Comparison of ENCODE assay signal across 17 mouse cellular contexts in genomic region chr8:94295687-94296086, GRCm38 (mm10). TPM values are rescaled to one million over a fixed set of nuclear protein-coding genes. Genes with fewer than 3 reads are reported as not detected.
DNase-seq lines count a peak whose midpoint lies in the region; ATAC-seq and TF ChIP-seq lines count a peak whose summit lies in the region.
"Had no signal": no experiment of that assay in that cellular context is flagged by ENCODE, and none has a peak within 500 bp of the region (broad histone marks: within the 10 kb centered on the region; RNA-seq: fewer than 3 reads in every experiment).

No protein-coding gene starts in this region.

- no peak for DNase-seq in heart, embryonic 10.5 days (ENCODE audit: low spot score)
- no peak for DNase-seq in heart, postnatal 10 days
- DNase-seq in midbrain, embryonic 14.5 days, result no peak
- no peak for DNase-seq in stomach, postnatal 0 days (ENCODE audit: low spot score)
- no peak for DNase-seq in kidney, postnatal 14 days
- DNase-seq: adrenal gland, postnatal 14 days; cerebellum, postnatal 36 days; gastrocnemius, postnatal 25 days; kidney, adult 11 months; right cerebral cortex, adult 18-20 months had no signal

- no peak overlapping the region for H3K4me3 ChIP-seq in heart, embryonic 10.5 days
- no peak overlapping the region for H3K4me3 ChIP-seq in intestine, postnatal 0 days (ENCODE audit: low read depth, low read length)
- H3K4me3 ChIP-seq in intestine, embryonic 16.5 days (ENCODE audit: low read length), result no peak overlapping the region
- H3K4me3 ChIP-seq in midbrain, embryonic 16.5 days (ENCODE audit: low read depth, low read length), result no peak overlapping the region
- no peak overlapping the region for H3K4me3 ChIP-seq in midbrain, embryonic 14.5 days (replicated peaks; ENCODE audit: low read depth, low read length)
- H3K4me3 ChIP-seq in stomach, postnatal 0 days (ENCODE audit: low read depth, low read length), result no peak overlapping the region
- H3K4me3 ChIP-seq: limb, embryonic 15.5 days; midbrain, embryonic 12.5 days had no signal

- H3K27me3 ChIP-seq in heart, embryonic 10.5 days (ENCODE audit: insufficient read depth, poor library complexity, severe bottlenecking), result no peaks in the 10 kb centered on the region
- no peaks in the 10 kb centered on the region for H3K27me3 ChIP-seq in intestine, postnatal 0 days (replicated peaks; ENCODE audit: control insufficient read depth, insufficient read depth, low read length)
- no peaks in the 10 kb centered on the region for H3K27me3 ChIP-seq in intestine, embryonic 16.5 days (replicated peaks; ENCODE audit: control insufficient read depth, insufficient read depth, low read length)
- no peaks in the 10 kb centered on the region for H3K27me3 ChIP-seq in midbrain, embryonic 16.5 days (ENCODE audit: control insufficient read depth, insufficient read depth, low read depth, low read length)
- no peaks in the 10 kb centered on the region for H3K27me3 ChIP-seq in midbrain, embryonic 14.5 days (ENCODE audit: control insufficient read depth, insufficient read depth, low read length)
- no peaks in the 10 kb centered on the region for H3K27me3 ChIP-seq in stomach, postnatal 0 days (ENCODE audit: control insufficient read depth, insufficient read depth, low read length)
- H3K27me3 ChIP-seq: limb, embryonic 15.5 days; midbrain, embryonic 12.5 days had no signal

- H3K36me3 ChIP-seq in heart, embryonic 10.5 days, result peaks cover 5% of the 10 kb centered on the region
- peaks cover 5% of the 10 kb centered on the region; the same call in 1 of the 2 replicates for H3K36me3 ChIP-seq in intestine, postnatal 0 days (ENCODE audit: control insufficient read depth, insufficient read depth)
- 0 out of 2 replicates have a peak, but pooled peaks cover under 1% of the 10 kb centered on the region for H3K36me3 ChIP-seq in intestine, embryonic 16.5 days (ENCODE audit: control insufficient read depth, insufficient read depth, low read length)
- H3K36me3 ChIP-seq in midbrain, embryonic 16.5 days (ENCODE audit: control insufficient read depth, insufficient read depth, low read length), result peaks cover 15% of the 10 kb centered on the region; the same call in 1 of the 2 replicates
- H3K36me3 ChIP-seq in midbrain, embryonic 14.5 days (ENCODE audit: control insufficient read depth, insufficient read depth, low read length), result peaks cover 43% of the 10 kb centered on the region
- H3K36me3 ChIP-seq in stomach, postnatal 0 days (ENCODE audit: control insufficient read depth, insufficient read depth, low read length), result peaks cover 5% of the 10 kb centered on the region; the same call in 1 of the 2 replicates

- H3K4me1 ChIP-seq in heart, embryonic 10.5 days, result peaks cover 33% of the 10 kb centered on the region
- no peaks in the 10 kb centered on the region for H3K4me1 ChIP-seq in intestine, postnatal 0 days (replicated peaks; ENCODE audit: control insufficient read depth, insufficient read depth, low read length)
- peaks cover 8% of the 10 kb centered on the region; the same call in 1 of the 2 replicates for H3K4me1 ChIP-seq in intestine, embryonic 16.5 days (ENCODE audit: control insufficient read depth, insufficient read depth, low read length)
- no peaks in the 10 kb centered on the region; the same call in 1 of the 2 replicates for H3K4me1 ChIP-seq in midbrain, embryonic 16.5 days (ENCODE audit: control insufficient read depth, insufficient read depth, low read length)
- no peaks in the 10 kb centered on the region for H3K4me1 ChIP-seq in midbrain, embryonic 14.5 days (ENCODE audit: control insufficient read depth, insufficient read depth, low read length)
- H3K4me1 ChIP-seq in stomach, postnatal 0 days (replicated peaks; ENCODE audit: control insufficient read depth, insufficient read depth), result no peaks in the 10 kb centered on the region

- intact Hi-C loops in heart, postnatal 10 days (cut with DNase I), result no loop called here

- peak overlapping the region; percentile 42 for H3K27ac ChIP-seq in heart, embryonic 10.5 days
- peak overlapping the region; percentile 69; the same call in 1 of the 2 replicates for H3K27ac ChIP-seq in intestine, postnatal 0 days (ENCODE audit: low read depth, low read length)
- H3K27ac ChIP-seq in intestine, embryonic 16.5 days (ENCODE audit: low read length), result no peak overlapping the region
- H3K27ac ChIP-seq in midbrain, embryonic 16.5 days (ENCODE audit: low read length), result peak overlapping the region; percentile 50; the same call in 1 of the 2 replicates
- H3K27ac ChIP-seq in midbrain, embryonic 14.5 days (replicated peaks; ENCODE audit: low read depth, low read length), result no peak overlapping the region
- H3K27ac ChIP-seq in stomach, postnatal 0 days (replicated peaks), result no peak overlapping the region
- H3K27ac ChIP-seq: limb, embryonic 15.5 days; midbrain, embryonic 12.5 days had no signal

- TF ChIP-seq CTCF in intestine, postnatal 0 days (IDR thresholded peaks at IDR 0.05; ENCODE audit: low read depth), result no peak
- TF ChIP-seq CTCF in stomach, postnatal 0 days (IDR thresholded peaks at IDR 0.05; ENCODE audit: low read depth), result no peak

- TF ChIP-seq EP300 in stomach, postnatal 0 days (optimal IDR thresholded peaks at IDR 0.05), result no peak

- H3K4me2 ChIP-seq in intestine, postnatal 0 days (replicated peaks; ENCODE audit: low read depth), result no peak overlapping the region
- H3K4me2 ChIP-seq in intestine, embryonic 16.5 days (ENCODE audit: low read depth, low read length), result no peak overlapping the region
- no peak overlapping the region for H3K4me2 ChIP-seq in midbrain, embryonic 16.5 days (ENCODE audit: low read length)
- no peak overlapping the region for H3K4me2 ChIP-seq in midbrain, embryonic 14.5 days (ENCODE audit: low read length)
- H3K4me2 ChIP-seq in stomach, postnatal 0 days (replicated peaks; ENCODE audit: low read depth), result no peak overlapping the region
- H3K4me2 ChIP-seq: limb, embryonic 15.5 days; midbrain, embryonic 12.5 days had no signal

- WGBS in heart, embryonic 10.5 days, result 48% methylated on average over 6 of the region's 6 CpGs
- WGBS in intestine, postnatal 0 days, result 80% methylated on average over 6 of the region's 6 CpGs
- 73% methylated on average over 6 of the region's 6 CpGs for WGBS in intestine, embryonic 16.5 days
- 68% methylated on average over 6 of the region's 6 CpGs for WGBS in midbrain, embryonic 16.5 days
- 82% methylated on average over 6 of the region's 6 CpGs for WGBS in midbrain, embryonic 14.5 days
- WGBS in stomach, postnatal 0 days, result 73% methylated on average over 6 of the region's 6 CpGs

- no peak for ATAC-seq in intestine, postnatal 0 days
- no peak for ATAC-seq in intestine, embryonic 16.5 days
- no peak for ATAC-seq in midbrain, embryonic 16.5 days
- no peak for ATAC-seq in midbrain, embryonic 14.5 days (ENCODE audit: low FRiP score, low TSS enrichment)
- no peak for ATAC-seq in stomach, postnatal 0 days (ENCODE audit: low FRiP score, low TSS enrichment)
- ATAC-seq: forebrain, embryonic 16.5 days had no signal

- H3K9me3 ChIP-seq in heart, embryonic 10.5 days, result no peaks in the 10 kb centered on the region
- H3K9me3 ChIP-seq in intestine, postnatal 0 days (ENCODE audit: control insufficient read depth), result no peaks in the 10 kb centered on the region
- no peaks in the 10 kb centered on the region for H3K9me3 ChIP-seq in intestine, embryonic 16.5 days (ENCODE audit: control insufficient read depth, low read length)
- H3K9me3 ChIP-seq in midbrain, embryonic 16.5 days (replicated peaks; ENCODE audit: control insufficient read depth, low read length, poor library complexity, severe bottlenecking), result no peaks in the 10 kb centered on the region
- no peaks in the 10 kb centered on the region for H3K9me3 ChIP-seq in midbrain, embryonic 14.5 days (ENCODE audit: control insufficient read depth, low read length)
- H3K9me3 ChIP-seq in stomach, postnatal 0 days (ENCODE audit: control insufficient read depth, low read length), result no peaks in the 10 kb centered on the region
- H3K9me3 ChIP-seq: limb, embryonic 15.5 days; midbrain, embryonic 12.5 days had no signal

- H3K9ac ChIP-seq in intestine, postnatal 0 days (ENCODE audit: low read depth, low read length), result no peak overlapping the region
- no peak overlapping the region for H3K9ac ChIP-seq in intestine, embryonic 16.5 days (ENCODE audit: low read depth, low read length)
- no peak overlapping the region for H3K9ac ChIP-seq in midbrain, embryonic 16.5 days (ENCODE audit: low read depth, low read length)
- H3K9ac ChIP-seq in midbrain, embryonic 14.5 days (replicated peaks; ENCODE audit: low read length), result no peak overlapping the region
- no peak overlapping the region for H3K9ac ChIP-seq in stomach, postnatal 0 days (ENCODE audit: low read length)
- H3K9ac ChIP-seq: limb, embryonic 15.5 days; midbrain, embryonic 12.5 days had no signal

RNA-seq across cellular contexts. Expression of gene Slc12a3, which starts 33.3 kb away (rescaled TPM):
- polyA plus RNA-seq in heart, embryonic 10.5 days (2016; fragmentation: Nextera tagmentation; extraction: Ambion mirVana), result 0.06 TPM in 1 of 2 replicates, not detected in the other
- total RNA-seq in heart, postnatal 10 days (2021), result under 1 TPM in 1 of 2 experiments, not detected in 1; 0.38 TPM
- polyA plus RNA-seq in intestine, postnatal 0 days (2015; fragmentation: Nextera tagmentation; extraction: Ambion mirVana), result 0.16 TPM in 1 of 2 replicates, not detected in the other
- polyA plus RNA-seq in intestine, embryonic 16.5 days (2015; fragmentation: Nextera tagmentation; extraction: Ambion mirVana), result 0.05 and 0.06 TPM in 2 replicates
- 0.09 TPM in 1 of 2 replicates, not detected in the other for polyA plus RNA-seq in midbrain, embryonic 16.5 days (2015; fragmentation: Nextera tagmentation; extraction: Ambion mirVana)
- polyA plus RNA-seq in midbrain, embryonic 14.5 days (2014; fragmentation: Nextera tagmentation; extraction: Ambion mirVana), result 0.07 TPM in 1 of 2 replicates, not detected in the other
- 0.10 and 0.22 TPM in 2 replicates for polyA plus RNA-seq in stomach, postnatal 0 days (2015; fragmentation: Nextera tagmentation; extraction: Ambion mirVana)
- total RNA-seq: gastrocnemius, postnatal 25 days had no signal
- polyA plus RNA-seq: limb, embryonic 15.5 days; midbrain, embryonic 12.5 days; neural tube, embryonic 11.5 days had no signal

Comparison
In these comparisons a context has a peak if more than half of its experiments do, and no peak if none do; other contexts are left out.
1. H3K27ac ChIP-seq: peak in heart, embryonic 10.5 days (single experiment), intestine, postnatal 0 days (single experiment) and midbrain, embryonic 16.5 days (single experiment); none in intestine, embryonic 16.5 days (single experiment), midbrain, embryonic 14.5 days (single experiment) and stomach, postnatal 0 days (single experiment).